Mouse (Mus musculus): Measurements from ENCODE around the gene Ceacam20.
A peak's percentile ranks its signal among the peaks of the same experiment; 100 is the strongest.
"Not testable (repeated sequence)": the region's sequence is repeated elsewhere in the genome, so short reads cannot be mapped to it uniquely, and the experiment has no call there.

Ceacam20 gene

DNA sequence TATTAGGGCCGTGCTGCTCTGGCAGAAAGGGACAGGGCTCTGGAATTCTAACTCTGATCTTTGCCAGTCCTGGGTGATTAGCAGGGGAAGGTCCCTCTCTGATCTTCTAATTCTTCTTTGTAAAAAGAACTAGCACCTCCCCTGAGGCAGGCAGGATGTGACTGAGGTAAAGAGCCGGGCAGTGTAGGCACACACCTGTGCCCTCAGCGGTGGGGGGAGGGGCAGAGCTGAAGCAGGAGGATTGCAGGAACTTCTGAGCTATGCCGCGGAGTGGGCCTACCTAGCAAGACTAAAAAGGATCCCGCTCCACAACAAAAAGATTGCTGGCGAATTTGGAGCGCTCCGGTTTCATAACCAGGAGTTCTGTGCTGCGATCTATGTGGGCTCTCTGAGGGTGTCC is 15.2 kb upstream of the Ceacam20 start:
- DNase-seq (ENCODE audit: low spot score): no peak

DNA sequence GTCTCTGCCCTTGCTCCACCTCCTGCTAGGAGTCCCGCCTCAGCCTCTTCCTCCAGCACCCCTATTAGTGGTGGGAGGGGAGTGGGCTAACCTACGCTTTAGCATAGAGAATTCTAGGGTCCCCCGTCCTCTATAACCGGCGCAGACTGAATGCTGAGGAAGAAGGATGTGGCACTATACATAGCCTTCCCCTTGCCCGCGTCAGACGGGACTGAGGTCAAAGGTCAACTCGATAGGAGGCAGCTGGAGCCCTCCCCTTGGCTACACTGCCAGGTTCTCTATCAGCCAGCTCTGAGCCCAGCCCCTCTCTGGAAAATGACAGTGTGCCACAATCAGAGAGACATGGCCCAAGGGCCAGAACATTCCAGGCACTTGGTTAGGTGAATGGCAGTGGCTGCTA is 14.6 kb upstream of the Ceacam20 start, which contains the start of gene Igsf23:
Igsf23 (minus strand) TSS at position 168 of the 400 bp plus-strand sequence.
- no peak for DNase-seq (ENCODE audit: low spot score)

DNA sequence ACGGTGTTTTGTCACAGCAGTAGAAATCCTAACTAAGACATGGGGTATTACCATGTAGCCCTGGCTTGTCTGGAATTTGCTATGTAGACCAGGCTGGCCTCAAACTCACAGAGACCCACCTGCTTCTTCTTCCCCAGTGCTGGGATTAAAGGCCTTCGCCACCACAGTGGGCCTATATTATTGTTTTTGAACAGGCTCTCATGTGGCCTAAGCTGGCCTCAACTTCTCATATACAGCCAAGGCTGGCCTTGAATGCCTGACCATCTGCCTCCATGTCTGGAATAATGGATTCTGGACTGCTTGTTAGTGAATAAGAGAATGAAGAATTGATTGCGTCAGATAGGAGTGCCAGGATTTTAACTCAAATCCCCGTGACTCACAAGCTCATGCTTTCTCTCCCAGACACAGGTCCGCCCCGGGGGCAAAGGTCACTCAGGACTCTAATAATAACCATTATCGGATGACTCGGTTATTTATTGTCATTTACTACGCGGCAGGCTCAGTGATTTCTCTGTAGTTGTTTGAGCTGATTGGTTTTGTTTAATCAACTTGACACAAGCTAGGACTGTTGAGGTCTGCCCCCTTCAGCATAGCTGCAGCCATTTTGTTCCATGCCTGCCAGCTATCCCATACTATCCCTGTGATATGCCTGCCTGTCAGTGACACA is 12.8 kb upstream of the Ceacam20 start:
- DNase-seq (ENCODE audit: low spot score): no peak

DNA sequence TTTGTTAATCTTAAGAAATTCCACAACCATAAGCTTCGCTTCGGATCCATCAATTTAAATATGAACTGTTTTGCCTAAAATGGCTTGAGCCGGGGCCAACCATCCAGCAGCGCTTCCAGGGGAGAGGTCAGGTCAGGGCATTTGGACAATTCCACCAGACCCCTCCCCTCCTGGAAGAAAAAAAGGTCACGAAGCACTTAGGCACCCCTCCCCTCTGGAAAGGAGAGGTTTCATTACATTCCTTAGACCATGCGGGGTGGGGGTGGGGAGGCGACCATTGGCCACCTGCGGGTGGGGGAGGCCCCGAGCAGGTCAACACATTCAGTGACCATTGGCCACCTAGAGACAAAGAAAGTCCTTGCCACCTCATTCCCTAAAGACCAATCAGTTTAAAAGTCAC is 12.2 kb upstream of the Ceacam20 start:
- no peak for DNase-seq (ENCODE audit: low spot score)

DNA sequence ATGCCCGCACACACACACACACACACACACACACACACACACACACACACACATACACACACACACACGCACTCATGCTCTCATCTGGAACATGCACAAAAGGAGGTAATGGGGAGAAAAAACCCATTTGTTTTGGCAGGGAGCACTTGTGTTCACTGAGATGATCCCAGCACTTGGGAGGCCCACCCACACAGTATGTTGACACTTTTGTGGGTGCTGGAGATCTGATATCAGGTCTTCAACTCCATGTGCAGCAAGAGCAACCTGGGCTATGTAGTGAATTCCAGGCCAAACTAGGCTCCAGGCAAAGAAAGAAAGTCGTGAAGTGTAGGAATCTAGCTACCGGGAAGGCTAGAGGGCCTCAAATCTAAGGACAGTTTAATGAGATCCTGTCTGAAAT is 9.4 kb upstream of the Ceacam20 start:
- no peak for DNase-seq (ENCODE audit: low spot score)

DNA sequence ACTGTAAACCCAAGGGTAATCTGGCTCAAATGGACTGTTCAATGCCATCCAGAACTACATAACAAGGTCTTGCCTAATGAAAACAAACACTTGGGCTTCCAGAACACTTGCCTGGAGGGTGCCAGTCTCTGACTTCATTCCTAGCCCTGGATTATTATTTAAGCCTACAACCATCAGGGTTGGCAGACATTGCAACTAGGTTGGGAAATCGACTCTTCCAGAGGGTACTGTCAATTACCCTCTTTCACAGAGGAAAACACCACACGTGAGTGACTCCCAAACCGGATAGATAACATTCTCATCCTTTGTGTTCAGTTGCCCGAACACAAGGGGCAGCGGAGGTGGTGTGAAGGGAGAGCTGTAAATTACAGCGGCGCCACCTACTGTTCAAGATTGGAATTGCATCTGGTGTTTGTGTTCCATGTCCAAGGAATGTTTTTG is 8.9 kb upstream of the Ceacam20 start:
- DNase-seq (ENCODE audit: low spot score): peak; percentile 87

DNA sequence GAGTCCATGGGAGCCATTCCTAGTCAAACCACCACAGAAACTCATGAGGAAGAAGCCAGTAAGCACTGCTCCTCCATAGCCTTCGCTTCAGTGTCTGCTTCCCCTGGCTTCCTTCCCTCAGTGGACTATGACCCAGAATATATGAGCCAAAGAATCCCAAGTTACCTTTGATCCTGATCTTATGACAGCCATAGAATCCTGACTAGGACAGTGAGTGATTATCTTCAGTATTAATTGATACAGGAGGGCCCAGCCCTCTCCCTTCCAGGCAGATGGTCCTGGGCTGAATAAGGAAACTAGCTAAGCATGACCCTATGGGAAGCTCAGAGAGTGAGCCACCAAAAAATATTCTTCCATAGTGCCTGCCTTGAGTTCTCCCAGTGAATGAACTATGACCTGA is 2.8 kb upstream of the Ceacam20 start:
- DNase-seq (ENCODE audit: low spot score): no peak

DNA sequence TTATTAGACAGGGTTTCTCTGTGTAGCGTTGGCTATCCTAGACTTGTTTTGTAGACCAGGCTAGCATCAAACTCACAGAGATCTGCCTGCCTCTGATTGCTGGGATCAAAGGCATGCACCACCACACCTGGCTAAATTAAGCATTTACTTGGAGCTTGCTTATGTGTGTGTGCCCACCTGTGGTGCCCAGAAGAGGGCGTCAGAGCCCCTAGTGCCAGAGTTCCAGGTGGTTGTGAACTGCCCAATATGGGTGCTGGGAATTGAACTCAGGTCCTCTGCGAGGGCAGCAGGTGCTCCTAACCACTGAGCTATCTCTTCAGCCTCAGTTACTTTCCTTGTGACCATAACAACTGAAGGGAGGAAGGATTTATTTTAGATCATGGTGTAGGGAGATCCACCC is 3.9 kb downstream of the Ceacam20 start:
- DNase-seq (ENCODE audit: low spot score): no peak

DNA sequence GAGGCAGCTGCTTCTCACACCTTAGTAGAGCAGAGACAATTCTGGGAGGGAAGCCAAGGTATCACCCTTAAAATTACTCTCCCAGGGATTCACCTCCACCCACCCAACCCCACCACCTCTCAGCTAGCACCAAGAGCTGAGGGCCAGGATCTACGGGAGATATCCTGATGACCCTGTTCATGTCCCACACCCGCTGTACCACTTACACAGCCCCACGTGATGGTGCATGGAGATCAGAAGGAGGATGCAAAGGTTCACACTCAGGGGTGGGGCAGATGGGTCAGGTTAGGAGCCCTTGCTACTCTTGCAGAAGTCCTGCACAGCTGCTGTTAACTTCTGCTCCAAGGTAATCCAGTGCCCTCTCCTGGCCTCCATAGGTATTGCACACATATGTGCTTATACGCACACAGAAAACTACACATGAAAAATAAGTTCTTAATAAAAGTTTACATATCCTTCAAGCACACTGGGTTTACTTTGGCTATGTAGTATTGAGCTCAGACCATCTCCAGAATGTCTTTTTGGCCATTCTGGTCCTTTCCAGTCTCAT is 4.4 kb downstream of the Ceacam20 start:
- no peak for DNase-seq (ENCODE audit: low spot score)

DNA sequence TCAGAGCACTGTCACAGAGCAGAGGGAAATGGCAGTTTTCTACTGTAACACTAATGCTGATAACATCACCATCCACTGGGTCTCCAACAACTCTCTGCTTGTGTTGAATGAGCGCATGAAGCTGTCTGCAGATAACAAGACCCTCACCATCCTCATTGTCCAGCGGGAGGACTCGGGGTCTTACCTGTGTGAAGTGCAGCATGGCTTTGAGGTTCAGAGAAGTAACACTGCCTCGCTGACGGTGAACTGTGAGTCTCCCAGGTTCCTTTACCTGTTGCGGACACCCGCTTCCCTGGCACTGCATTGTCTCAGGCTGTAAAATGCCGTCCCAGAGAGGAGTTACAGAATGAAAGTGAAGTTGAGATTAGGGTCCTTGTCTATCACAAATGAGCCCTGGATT is 5.0 kb downstream of the Ceacam20 start:
- DNase-seq (ENCODE audit: low spot score): no peak

DNA sequence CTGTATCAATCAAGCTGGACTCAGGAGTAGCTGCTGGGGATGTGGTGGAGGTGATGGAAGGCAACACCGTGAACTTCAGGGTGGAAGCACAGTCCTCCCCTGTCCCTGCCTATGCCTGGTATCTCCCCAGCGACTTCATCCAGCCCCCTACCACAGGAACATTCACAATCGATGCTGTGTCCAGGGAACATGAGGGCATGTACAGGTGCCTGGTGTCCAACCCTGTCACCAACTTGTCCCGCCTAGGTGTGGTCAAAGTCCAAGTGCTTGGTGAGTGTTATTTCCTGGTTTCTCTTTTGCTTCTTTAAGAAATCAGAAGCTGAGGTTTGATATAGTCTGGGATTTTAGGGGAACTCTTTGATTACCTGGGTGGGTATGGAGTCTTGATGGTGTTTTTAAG is 6.3 kb downstream of the Ceacam20 start:
- no peak for DNase-seq (ENCODE audit: low spot score)

DNA sequence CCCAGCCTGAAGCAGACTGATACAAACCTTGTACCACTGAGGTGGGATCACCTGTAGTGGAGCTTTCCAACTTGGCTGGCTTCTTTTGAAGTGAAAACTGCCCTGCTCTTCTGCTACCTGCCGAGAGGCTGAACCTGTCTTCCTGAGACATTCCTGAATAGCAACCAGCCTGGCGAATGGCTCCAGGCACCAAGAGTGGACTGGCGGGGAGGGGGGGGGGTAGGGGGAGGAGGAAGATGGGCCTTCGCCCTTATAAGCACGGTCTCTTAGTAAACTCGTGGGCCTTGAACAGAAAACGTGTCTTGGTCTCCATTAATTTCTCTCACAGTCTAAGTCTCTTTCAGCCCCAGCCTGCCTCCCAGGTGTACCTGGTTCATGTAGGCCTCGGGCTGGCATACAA is 26.0 kb downstream of the Ceacam20 start, which contains the start of gene Nlrp9b:
Nlrp9b (plus strand) TSS at position 301 of the 400 bp plus-strand sequence.
- DNase-seq (ENCODE audit: low spot score): not testable (repeated sequence)

DNA sequence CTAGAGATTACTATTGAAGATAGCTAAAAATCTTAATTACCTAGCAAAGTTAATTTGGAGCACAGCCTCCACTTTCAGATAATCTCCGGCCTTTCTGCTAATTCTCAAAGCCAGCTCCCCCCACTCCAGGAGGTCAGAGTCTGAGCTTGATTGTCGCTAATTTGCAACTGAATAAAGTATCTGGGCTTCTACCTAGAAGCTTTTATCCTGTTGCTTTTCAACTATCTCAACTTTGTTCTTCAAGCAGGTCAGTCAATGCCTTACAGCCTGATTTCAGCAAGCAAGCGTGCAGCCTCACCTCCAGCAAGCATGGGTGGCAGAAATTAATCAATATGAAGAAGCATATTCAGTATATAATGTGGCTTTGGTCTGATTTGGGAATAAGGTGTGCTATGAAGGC is 31.5 kb downstream of the Ceacam20 start:
- DNase-seq (ENCODE audit: low spot score): not testable (repeated sequence)

DNA sequence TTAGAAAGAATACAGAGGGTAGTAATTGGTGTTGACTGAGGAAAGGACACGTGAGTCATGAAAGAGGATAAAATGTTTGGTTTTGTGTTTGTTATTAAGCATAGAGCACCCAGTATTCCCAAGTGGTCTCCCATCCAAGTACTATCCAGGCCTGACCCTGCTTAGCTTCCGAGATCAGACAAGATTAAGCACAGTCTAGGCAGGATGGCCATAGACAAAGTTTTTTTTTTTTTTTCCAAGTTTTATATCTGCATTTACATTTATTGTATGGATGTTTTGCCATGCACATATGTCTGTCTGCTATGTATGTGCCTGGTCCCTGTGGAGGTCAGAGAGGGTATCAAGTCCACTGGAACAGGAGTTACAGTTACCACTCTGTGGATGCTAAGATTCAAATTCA is 44.8 kb downstream of the Ceacam20 start:
- DNase-seq (ENCODE audit: low spot score): no peak

Measured in ovary, postnatal 14 days (tissue).